Mouse (Mus musculus) spleen, adult 2 months (tissue): ENCODE results near the gene Sptlc2.

Experiments used
- CTCF ChIP-seq: fragments of 200-500 bp; IDR thresholded peaks from 2 replicates; pipeline ENCODE4 v1.5.1; 2011; ENCODE audit warnings: mild to moderate bottlenecking, inconsistent platforms; ENCODE audit not compliant: insufficient read depth, insufficient read length, insufficient replicate concordance; ENCODE audit errors: extremely low read depth
- POLR2A ChIP-seq: fragments of 200-500 bp; IDR thresholded peaks from 2 replicates; pipeline ENCODE4 v1.6.1; 2011; ENCODE audit warnings: low read depth, low read length, inconsistent platforms

GRCm38 (mm10) chr12:87266108-87266826, 121.9 kb downstream of the Sptlc2 start, which contains the start of the genes Vipas39 and Ahsa1:
- TF ChIP-seq CTCF, result no peak
- peak; percentile 80 for TF ChIP-seq POLR2A
